Mouse (Mus musculus): ENCODE measurements at regions not wholly inside any gene's neighbourhood (a gene's known extent, or its start where the extent isn't known, plus 50 kb on each side); places are given as distances from the start of the nearest gene placed in this dataset.
"Not testable (repeated sequence)": the region's sequence is repeated elsewhere in the genome, so short reads cannot be mapped to it uniquely, and the experiment has no call there.

DNA sequence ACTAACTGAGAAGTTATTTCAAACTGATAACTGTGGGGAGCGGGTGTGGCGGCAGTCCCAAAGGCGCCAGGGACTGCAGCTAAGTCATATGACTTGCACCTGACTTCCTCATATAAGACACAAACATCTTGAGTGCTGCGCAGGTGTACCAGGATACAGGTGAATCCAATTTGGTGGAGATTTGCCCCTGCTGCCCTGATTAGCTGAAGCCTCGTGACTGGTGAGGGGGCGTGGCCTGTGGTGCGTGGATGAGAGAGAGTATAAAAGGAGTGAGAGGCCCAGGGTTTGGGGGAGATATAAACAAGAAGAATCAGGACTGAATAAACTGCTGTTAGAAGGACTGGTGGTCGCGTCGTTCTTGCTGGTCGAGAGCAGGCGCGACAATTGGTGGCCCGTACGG, 731.6 kb upstream of the Pcdh10 start:
- not testable (repeated sequence) for H3K27ac ChIP-seq (ENCODE audit: low read depth); H3K4me3 ChIP-seq (ENCODE audit: low read depth, low read length); ATAC-seq (ENCODE audit: insufficient read depth); H3K36me3 ChIP-seq (ENCODE audit: insufficient read depth); H3K4me1 ChIP-seq (ENCODE audit: insufficient read depth); H3K9me3 ChIP-seq (ENCODE audit: low read depth, low read length); DNase-seq; H3K4me2 ChIP-seq; H3K9ac ChIP-seq; H3K27me3 ChIP-seq (ENCODE audit: insufficient read depth, low read length)
- WGBS, result 83% methylated on average over 6 of the region's 15 CpGs

DNA sequence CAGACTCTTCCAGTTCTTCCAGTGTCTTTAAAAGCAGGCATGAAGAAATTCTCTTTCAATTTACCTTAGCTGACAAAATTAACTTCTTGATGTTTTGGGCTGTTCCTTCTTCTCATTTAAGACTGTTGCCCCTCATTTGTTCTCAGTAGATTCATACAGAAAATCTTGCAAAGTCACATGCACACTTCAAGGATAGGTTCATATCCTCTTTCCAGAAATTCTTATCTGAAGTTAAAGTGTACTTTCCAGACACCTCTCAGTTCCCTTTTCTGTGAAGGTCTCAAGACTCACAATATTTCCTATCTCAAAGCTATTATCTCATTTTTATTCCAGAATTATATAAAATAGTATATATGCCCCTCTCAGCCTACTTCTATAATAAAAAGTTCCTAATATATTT, 681.8 kb upstream of the Pcdh10 start:
- no peaks in the 10 kb centered on the region for H3K36me3 ChIP-seq (ENCODE audit: insufficient read depth)
- H3K27me3 ChIP-seq (ENCODE audit: insufficient read depth, low read length), result no peaks in the 10 kb centered on the region
- H3K9me3 ChIP-seq (ENCODE audit: low read depth, low read length), result no peaks in the 10 kb centered on the region
- ATAC-seq (ENCODE audit: insufficient read depth) (no peak), DNase-seq (no peak)
- H3K9ac ChIP-seq, result no peak overlapping the region
- no peak overlapping the region for H3K4me2 ChIP-seq
- no peak overlapping the region for H3K27ac ChIP-seq (ENCODE audit: low read depth)
- no peak for TF ChIP-seq CTCF (IDR thresholded peaks at IDR 0.05; ENCODE audit: low read depth)
- no peak overlapping the region for H3K4me3 ChIP-seq (ENCODE audit: low read depth, low read length)
- no peaks in the 10 kb centered on the region for H3K4me1 ChIP-seq (ENCODE audit: insufficient read depth)

DNA sequence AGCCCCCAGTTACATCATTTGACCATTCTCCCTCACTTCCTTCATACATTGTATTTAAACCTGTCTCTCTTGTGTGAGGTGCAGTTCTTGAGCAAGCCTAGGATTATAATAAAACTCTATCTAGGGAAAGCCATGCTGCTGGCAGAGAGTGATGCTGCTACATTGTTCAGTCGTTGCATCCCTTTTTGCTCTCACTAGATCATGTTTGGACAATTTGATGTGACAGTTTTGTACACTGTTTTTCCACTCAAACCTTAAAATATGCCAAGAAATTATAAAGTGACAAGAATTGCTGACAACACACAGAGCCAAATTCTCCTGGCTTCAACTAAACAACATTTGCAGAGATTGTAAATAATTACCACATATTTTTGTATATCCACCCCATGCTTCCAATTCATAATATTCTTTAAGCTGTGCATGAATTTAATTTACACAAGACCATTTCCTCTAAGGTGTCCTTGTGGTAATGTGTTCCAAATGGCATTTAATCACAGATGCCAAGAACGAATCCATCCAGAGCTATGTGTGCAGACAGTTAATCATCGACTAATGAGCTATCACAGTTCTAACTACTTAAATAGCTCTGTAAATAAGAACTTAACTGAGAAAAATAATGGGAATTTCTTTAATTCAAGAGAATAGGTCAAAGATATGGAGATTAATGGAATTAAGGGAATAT, 681.1 kb upstream of the Pcdh10 start:
- peak; percentile 34 for DNase-seq
- H3K27me3 ChIP-seq (ENCODE audit: insufficient read depth, low read length), result no peaks in the 10 kb centered on the region
- H3K4me1 ChIP-seq (ENCODE audit: insufficient read depth), result no peaks in the 10 kb centered on the region
- no peak for TF ChIP-seq CTCF (IDR thresholded peaks at IDR 0.05; ENCODE audit: low read depth)
- 32% methylated on average over 3 of the region's 3 CpGs for WGBS
- H3K4me2 ChIP-seq, result no peak overlapping the region
- no peak overlapping the region for H3K4me3 ChIP-seq (ENCODE audit: low read depth, low read length)
- no peaks in the 10 kb centered on the region for H3K9me3 ChIP-seq (ENCODE audit: low read depth, low read length)
- H3K36me3 ChIP-seq (ENCODE audit: insufficient read depth), result no peaks in the 10 kb centered on the region
- no peak overlapping the region for H3K27ac ChIP-seq (ENCODE audit: low read depth)
- peak; percentile 38; the same call in 1 of the 2 replicates for ATAC-seq (ENCODE audit: insufficient read depth)
- H3K9ac ChIP-seq, result no peak overlapping the region

GRCm38 (mm10) chr3:44701125-44701524, 677.1 kb upstream of the Pcdh10 start:
- no peaks in the 10 kb centered on the region for H3K9me3 ChIP-seq (ENCODE audit: low read depth, low read length)
- WGBS, result 80% methylated on average over 2 of the region's 2 CpGs
- no peak overlapping the region for H3K27ac ChIP-seq (ENCODE audit: low read depth)
- H3K4me3 ChIP-seq (ENCODE audit: low read depth, low read length), result no peak overlapping the region
- no peaks in the 10 kb centered on the region for H3K4me1 ChIP-seq (ENCODE audit: insufficient read depth)
- TF ChIP-seq CTCF (IDR thresholded peaks at IDR 0.05; ENCODE audit: low read depth), result no peak
- no peak for DNase-seq
- no peak overlapping the region for H3K9ac ChIP-seq
- H3K27me3 ChIP-seq (ENCODE audit: insufficient read depth, low read length), result no peaks in the 10 kb centered on the region
- no peak for ATAC-seq (ENCODE audit: insufficient read depth)
- no peaks in the 10 kb centered on the region for H3K36me3 ChIP-seq (ENCODE audit: insufficient read depth)
- no peak overlapping the region for H3K4me2 ChIP-seq

DNA sequence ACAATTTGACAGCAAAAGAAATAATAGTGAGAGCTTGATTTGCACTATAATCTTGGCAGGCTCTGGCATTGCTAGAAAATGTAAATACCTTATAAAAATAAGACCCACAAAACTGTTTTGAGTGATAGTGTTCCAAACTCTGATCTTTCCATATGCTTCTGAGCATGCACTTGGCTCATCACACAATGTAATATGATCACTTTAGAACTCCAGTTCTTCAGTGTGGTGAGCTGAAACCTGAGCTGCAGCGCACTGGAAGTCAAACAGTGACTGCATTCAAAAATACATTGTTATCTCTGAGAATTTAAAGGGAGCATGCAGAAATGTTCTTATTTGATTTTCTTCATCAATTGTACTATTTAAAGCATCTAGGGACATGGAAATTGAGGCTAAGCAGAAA, 672.5 kb upstream of the Pcdh10 start:
- DNase-seq, result peak; percentile 46
- Histone ChIP-seq H3K9me3 (ENCODE audit: low read depth, low read length) (no peaks in the 10 kb centered on the region), H3K27me3 (ENCODE audit: insufficient read depth, low read length) (no peaks in the 10 kb centered on the region), H3K4me3 (ENCODE audit: low read depth, low read length) (no peak overlapping the region), H3K36me3 (ENCODE audit: insufficient read depth) (no peaks in the 10 kb centered on the region), H3K9ac (no peak overlapping the region), H3K4me1 (ENCODE audit: insufficient read depth) (no peaks in the 10 kb centered on the region), H3K27ac (ENCODE audit: low read depth) (no peak overlapping the region), H3K4me2 (no peak overlapping the region)
- 10% methylated on average over 1 of the region's 1 CpGs for WGBS
- no peak for TF ChIP-seq CTCF (IDR thresholded peaks at IDR 0.05; ENCODE audit: low read depth)
- no peak for ATAC-seq (ENCODE audit: insufficient read depth)

DNA sequence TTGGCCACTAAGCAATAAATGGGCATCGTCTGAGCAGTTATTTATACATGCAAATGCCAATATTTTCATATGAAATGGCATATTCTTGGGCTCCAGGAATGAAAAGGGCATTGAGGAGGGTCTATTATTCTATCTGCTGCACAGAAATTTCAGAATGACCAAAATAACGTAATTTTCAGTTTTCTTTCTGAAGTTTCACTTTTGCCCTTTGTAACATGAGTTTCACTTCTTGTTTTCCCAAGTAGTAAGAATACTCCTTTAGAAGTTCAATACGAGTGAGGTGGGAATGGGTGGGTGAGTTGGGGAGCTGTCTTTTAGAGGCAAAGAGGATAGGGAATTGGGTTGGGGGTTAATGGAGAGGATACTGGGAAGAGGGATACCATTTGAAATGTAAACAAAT, 662.7 kb upstream of the Pcdh10 start:
- no peak for TF ChIP-seq CTCF (IDR thresholded peaks at IDR 0.05; ENCODE audit: low read depth)

More for the DNA sequence above, 662.7 kb upstream of the Pcdh10 start:
- no peak overlapping the region for H3K4me3 ChIP-seq (ENCODE audit: low read depth, low read length)
- no peaks in the 10 kb centered on the region for H3K9me3 ChIP-seq (ENCODE audit: low read depth, low read length)
- H3K27ac ChIP-seq (ENCODE audit: low read depth), result no peak overlapping the region
- no peaks in the 10 kb centered on the region for H3K27me3 ChIP-seq (ENCODE audit: insufficient read depth, low read length)
- H3K4me2 ChIP-seq, result no peak overlapping the region
- no peak for ATAC-seq (ENCODE audit: insufficient read depth)
- H3K9ac ChIP-seq, result no peak overlapping the region
- no peak for DNase-seq
- 78% methylated on average over 3 of the region's 3 CpGs for WGBS
- H3K4me1 ChIP-seq (ENCODE audit: insufficient read depth), result no peaks in the 10 kb centered on the region
- H3K36me3 ChIP-seq (ENCODE audit: insufficient read depth), result no peaks in the 10 kb centered on the region

Data from lung, embryonic 14.5 days (tissue).